Mouse (Mus musculus): Measurements from ENCODE around the gene Ecm1. TPM values are rescaled to one million over a fixed set of nuclear protein-coding genes. Genes with fewer than 3 reads are reported as not detected.

Ecm1 gene
- polyA plus RNA-seq, 1 experiment from 2014 or later, result 16.8 TPM

- H3K36me3 ChIP-seq (ENCODE audit: control insufficient read depth, insufficient read depth, low read length), result peaks cover 18% of the 10 kb centered on the region; the same call in 1 of the 2 replicates
- H3K4me2 ChIP-seq (ENCODE audit: low read depth, low read length), result no peak overlapping the region
- H3K9me3 ChIP-seq (ENCODE audit: control insufficient read depth, low read length), result no peaks in the 10 kb centered on the region
- ATAC-seq (ENCODE audit: low read depth), result no peak
- no peak for DNase-seq (ENCODE audit: low spot score)
- no peak overlapping the region for H3K27ac ChIP-seq (replicated peaks; ENCODE audit: low read depth, low read length)
- peaks cover 7% of the 10 kb centered on the region; the same call in 1 of the 2 replicates for H3K4me1 ChIP-seq (ENCODE audit: control insufficient read depth, insufficient read depth, low read length)
- no peak overlapping the region for H3K4me3 ChIP-seq (ENCODE audit: low read depth, low read length)
- H3K9ac ChIP-seq (ENCODE audit: low read depth, low read length), result no peak overlapping the region
- WGBS, result 82% methylated on average over 11 of the region's 11 CpGs
- no peaks in the 10 kb centered on the region for H3K27me3 ChIP-seq (replicated peaks; ENCODE audit: control insufficient read depth, insufficient read depth, low read length)
These were observed 6.4 kb downstream of the Ecm1 start for GRCm38 (mm10) chr3:95732744-95733521.

GRCm38 (mm10) chr3:95732297-95732696, 7.1 kb downstream of the Ecm1 start:
- no peaks in the 10 kb centered on the region for H3K27me3 ChIP-seq (replicated peaks; ENCODE audit: control insufficient read depth, insufficient read depth, low read length)
- no peak overlapping the region for H3K4me3 ChIP-seq (ENCODE audit: low read depth, low read length)
- no peak overlapping the region for H3K27ac ChIP-seq (replicated peaks; ENCODE audit: low read depth, low read length)
- DNase-seq (ENCODE audit: low spot score) (no peak), ATAC-seq (ENCODE audit: low read depth) (no peak)
- H3K9me3 ChIP-seq (ENCODE audit: control insufficient read depth, low read length), result no peaks in the 10 kb centered on the region
- no peak overlapping the region for H3K9ac ChIP-seq (ENCODE audit: low read depth, low read length)
- WGBS, result 94% methylated on average over 9 of the region's 9 CpGs
- H3K36me3 ChIP-seq (ENCODE audit: control insufficient read depth, insufficient read depth, low read length), result peaks cover 16% of the 10 kb centered on the region; the same call in 1 of the 2 replicates
- no peak overlapping the region for H3K4me2 ChIP-seq (ENCODE audit: low read depth, low read length)
- peaks cover 7% of the 10 kb centered on the region; the same call in 1 of the 2 replicates for H3K4me1 ChIP-seq (ENCODE audit: control insufficient read depth, insufficient read depth, low read length)

- H3K27me3 ChIP-seq (replicated peaks; ENCODE audit: control insufficient read depth, insufficient read depth, low read length), result no peaks in the 10 kb centered on the region
- DNase-seq (ENCODE audit: low spot score) (no peak), ATAC-seq (ENCODE audit: low read depth) (no peak)
- peaks cover 15% of the 10 kb centered on the region; the same call in 1 of the 2 replicates for H3K36me3 ChIP-seq (ENCODE audit: control insufficient read depth, insufficient read depth, low read length)
- H3K4me1 ChIP-seq (ENCODE audit: control insufficient read depth, insufficient read depth, low read length), result peaks cover 7% of the 10 kb centered on the region; the same call in 1 of the 2 replicates
- no peaks in the 10 kb centered on the region for H3K9me3 ChIP-seq (ENCODE audit: control insufficient read depth, low read length)
- no peak overlapping the region for H3K9ac ChIP-seq (ENCODE audit: low read depth, low read length)
- no peak overlapping the region for H3K4me3 ChIP-seq (ENCODE audit: low read depth, low read length)
- no peak overlapping the region for H3K4me2 ChIP-seq (ENCODE audit: low read depth, low read length)
- no peak overlapping the region for H3K27ac ChIP-seq (replicated peaks; ENCODE audit: low read depth, low read length)
- 75% methylated on average over 4 of the region's 4 CpGs for WGBS
These were observed 7.6 kb downstream of the Ecm1 start for GRCm38 (mm10) chr3:95731802-95732201.

GRCm38 (mm10) chr3:95730431-95730830, 8.9 kb downstream of the Ecm1 start:
- Histone ChIP-seq H3K36me3 (ENCODE audit: control insufficient read depth, insufficient read depth, low read length) (peaks cover 13% of the 10 kb centered on the region; the same call in 1 of the 2 replicates), H3K4me1 (ENCODE audit: control insufficient read depth, insufficient read depth, low read length) (peaks cover 7% of the 10 kb centered on the region; the same call in 1 of the 2 replicates), H3K4me3 (ENCODE audit: low read depth, low read length) (no peak overlapping the region), H3K4me2 (ENCODE audit: low read depth, low read length) (no peak overlapping the region), H3K9me3 (ENCODE audit: control insufficient read depth, low read length) (no peaks in the 10 kb centered on the region), H3K27ac (replicated peaks; ENCODE audit: low read depth, low read length) (no peak overlapping the region), H3K27me3 (replicated peaks; ENCODE audit: control insufficient read depth, insufficient read depth, low read length) (no peaks in the 10 kb centered on the region), H3K9ac (ENCODE audit: low read depth, low read length) (no peak overlapping the region)
- 81% methylated on average over 7 of the region's 7 CpGs for WGBS
- ATAC-seq (ENCODE audit: low read depth), result no peak
- no peak for DNase-seq (ENCODE audit: low spot score)

GRCm38 (mm10) chr3:95728906-95729305, 10.5 kb downstream of the Ecm1 start:
- H3K4me2 ChIP-seq (ENCODE audit: low read depth, low read length), result no peak overlapping the region
- ATAC-seq (ENCODE audit: low read depth), result no peak
- H3K9ac ChIP-seq (ENCODE audit: low read depth, low read length), result no peak overlapping the region
- no peaks in the 10 kb centered on the region for H3K9me3 ChIP-seq (ENCODE audit: control insufficient read depth, low read length)
- no peaks in the 10 kb centered on the region for H3K27me3 ChIP-seq (replicated peaks; ENCODE audit: control insufficient read depth, insufficient read depth, low read length)
- no peaks in the 10 kb centered on the region for H3K4me1 ChIP-seq (ENCODE audit: control insufficient read depth, insufficient read depth, low read length)
- H3K36me3 ChIP-seq (ENCODE audit: control insufficient read depth, insufficient read depth, low read length), result peaks cover 2% of the 10 kb centered on the region; the same call in 1 of the 2 replicates
- no peak for DNase-seq (ENCODE audit: low spot score)
- H3K27ac ChIP-seq (replicated peaks; ENCODE audit: low read depth, low read length), result no peak overlapping the region
- 91% methylated on average over 2 of the region's 2 CpGs for WGBS
- no peak overlapping the region for H3K4me3 ChIP-seq (ENCODE audit: low read depth, low read length)

GRCm38 (mm10) chr3:95726696-95727358, 12.5 kb downstream of the Ecm1 start:
- 54% methylated on average over 7 of the region's 7 CpGs for WGBS
- ATAC-seq (ENCODE audit: low read depth), result no peak
- Histone ChIP-seq H3K4me1 (ENCODE audit: control insufficient read depth, insufficient read depth, low read length) (no peaks in the 10 kb centered on the region), H3K9ac (ENCODE audit: low read depth, low read length) (no peak overlapping the region), H3K4me2 (ENCODE audit: low read depth, low read length) (no peak overlapping the region), H3K9me3 (ENCODE audit: control insufficient read depth, low read length) (no peaks in the 10 kb centered on the region), H3K27me3 (replicated peaks; ENCODE audit: control insufficient read depth, insufficient read depth, low read length) (no peaks in the 10 kb centered on the region), H3K27ac (replicated peaks; ENCODE audit: low read depth, low read length) (no peak overlapping the region), H3K4me3 (ENCODE audit: low read depth, low read length) (no peak overlapping the region), H3K36me3 (ENCODE audit: control insufficient read depth, insufficient read depth, low read length) (no peaks in the 10 kb centered on the region)
- no peak for DNase-seq (ENCODE audit: low spot score)

- Histone ChIP-seq H3K9ac (ENCODE audit: low read depth, low read length) (no peak overlapping the region), H3K4me2 (ENCODE audit: low read depth, low read length) (no peak overlapping the region), H3K9me3 (ENCODE audit: control insufficient read depth, low read length) (no peaks in the 10 kb centered on the region), H3K36me3 (ENCODE audit: control insufficient read depth, insufficient read depth, low read length) (no peaks in the 10 kb centered on the region), H3K4me3 (ENCODE audit: low read depth, low read length) (no peak overlapping the region), H3K4me1 (ENCODE audit: control insufficient read depth, insufficient read depth, low read length) (no peaks in the 10 kb centered on the region), H3K27ac (replicated peaks; ENCODE audit: low read depth, low read length) (no peak overlapping the region), H3K27me3 (replicated peaks; ENCODE audit: control insufficient read depth, insufficient read depth, low read length) (no peaks in the 10 kb centered on the region)
- WGBS, result 86% methylated on average over 7 of the region's 7 CpGs
- DNase-seq (ENCODE audit: low spot score), result no peak
- no peak for ATAC-seq (ENCODE audit: low read depth)
These were observed 13.5 kb downstream of the Ecm1 start for GRCm38 (mm10) chr3:95725863-95726262.

- Histone ChIP-seq H3K4me1 (ENCODE audit: control insufficient read depth, insufficient read depth, low read length) (no peaks in the 10 kb centered on the region), H3K4me2 (ENCODE audit: low read depth, low read length) (no peak overlapping the region), H3K36me3 (ENCODE audit: control insufficient read depth, insufficient read depth, low read length) (no peaks in the 10 kb centered on the region), H3K4me3 (ENCODE audit: low read depth, low read length) (no peak overlapping the region), H3K27me3 (replicated peaks; ENCODE audit: control insufficient read depth, insufficient read depth, low read length) (no peaks in the 10 kb centered on the region), H3K27ac (replicated peaks; ENCODE audit: low read depth, low read length) (no peak overlapping the region), H3K9ac (ENCODE audit: low read depth, low read length) (no peak overlapping the region), H3K9me3 (ENCODE audit: control insufficient read depth, low read length) (no peaks in the 10 kb centered on the region)
- no peak for ATAC-seq (ENCODE audit: low read depth)
- DNase-seq (ENCODE audit: low spot score), result no peak
- WGBS, result 67% methylated on average over 3 of the region's 3 CpGs
These were observed 17.0 kb downstream of the Ecm1 start for GRCm38 (mm10) chr3:95722386-95722785.
